In the genomic region with DNA sequence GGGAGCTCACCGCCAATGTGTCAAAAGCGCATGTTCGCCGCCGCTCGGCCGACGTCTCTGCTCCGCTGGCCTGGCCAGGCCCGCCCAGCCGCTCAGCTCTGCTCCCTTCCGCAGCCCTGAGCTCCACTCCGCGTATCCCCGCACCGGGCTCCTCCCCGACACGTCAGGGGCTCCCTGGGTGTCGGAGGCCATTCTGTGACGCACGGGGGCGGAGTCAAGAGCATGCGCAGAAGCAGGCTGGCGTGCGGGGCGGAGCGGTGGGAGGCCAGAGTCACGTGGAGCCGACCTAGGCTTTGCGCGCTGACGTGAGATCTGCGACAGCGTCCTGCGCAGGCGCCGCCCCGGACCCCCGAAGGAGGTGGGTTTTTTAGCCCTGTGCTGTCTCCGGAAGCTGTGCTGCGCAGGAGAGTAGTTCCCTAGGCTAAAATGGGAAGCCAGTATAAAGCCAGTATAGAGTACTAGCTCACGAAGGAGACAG, we compare ENCODE assay signal across 8 mouse cellular contexts. TPM values are rescaled to one million over a fixed set of nuclear protein-coding genes. Genes with fewer than 3 reads are reported as not detected.
A peak's percentile ranks its signal among the peaks of the same experiment; 100 is the strongest.
DNase-seq lines count a peak whose midpoint lies in the region; ATAC-seq lines count a peak whose summit lies in the region.

No protein-coding gene starts in this region.

- H3K27me3 ChIP-seq in hindbrain, embryonic 12.5 days: peaks cover 8% of the 10 kb centered on the region; the same call in 1 of the 2 replicates

- peak overlapping the region; percentile 98 for H3K4me3 ChIP-seq in hindbrain, embryonic 12.5 days

- peak overlapping the region; percentile 94 for H3K9ac ChIP-seq in hindbrain, embryonic 12.5 days

- whole genome bisulfite sequencing in hindbrain, embryonic 12.5 days: under 1% methylated on average over 42 of the region's 42 CpGs

- no peaks in the 10 kb centered on the region for H3K9me3 ChIP-seq in hindbrain, embryonic 12.5 days (replicated peaks)

- peak overlapping the region; percentile 95 for H3K27ac ChIP-seq in hindbrain, embryonic 12.5 days

- H3K4me2 ChIP-seq in hindbrain, embryonic 12.5 days (replicated peaks): peak overlapping the region; percentile 76

- peak; percentile 100 for ATAC-seq in hindbrain, embryonic 12.5 days (ENCODE audit: low FRiP score)

- peak; percentile 99 for DNase-seq in MN1 (ENCODE audit: low spot score)
- peak; percentile 99 for DNase-seq in cerebellum, adult 9-10 months
- DNase-seq in frontal cortex, adult 2 months (ENCODE audit: extremely low spot score in 1 of 2, low spot score in 1 of 2): peak; percentile 98 to 100
- peak; percentile 99 to 100 for DNase-seq in layer of hippocampus, postnatal 14 days (ENCODE audit: low spot score in 2 of 2)
- peak; percentile 100 for DNase-seq in lung, postnatal 14 days
- DNase-seq in retina, adult 2 months (ENCODE audit: low read depth, low spot score): peak; percentile 97
- DNase-seq in thymus, postnatal 36 days: peak; percentile 100

- no peaks in the 10 kb centered on the region for H3K36me3 ChIP-seq in hindbrain, embryonic 12.5 days

- H3K4me1 ChIP-seq in hindbrain, embryonic 12.5 days: peaks cover 31% of the 10 kb centered on the region

RNA-seq across cellular contexts. Expression of gene Ndel1, which starts 18.7 kb away (rescaled TPM):
- polyA plus RNA-seq in frontal cortex, adult 2 months (2012; rRNA removed): 99.0 and 114 TPM in 2 replicates
- 76.2 and 77.1 TPM in 2 replicates for polyA plus RNA-seq in hindbrain, embryonic 12.5 days (2016; fragmentation: Nextera tagmentation; extraction: Ambion mirVana)
- 10 to 100 TPM; 85.1 to 93.1 TPM for total RNA-seq in layer of hippocampus, postnatal 14 days (2021)

RNA-seq across cellular contexts. Expression of gene Rnf222, which starts 35.4 kb away (rescaled TPM):
- polyA plus RNA-seq in frontal cortex, adult 2 months (2012; rRNA removed): 0.02 TPM in 1 of 2 replicates, not detected in the other
- 0.07 TPM in 1 of 2 replicates, not detected in the other for polyA plus RNA-seq in hindbrain, embryonic 12.5 days (2016; fragmentation: Nextera tagmentation; extraction: Ambion mirVana)
- total RNA-seq in layer of hippocampus, postnatal 14 days (2021): not detected

RNA-seq across cellular contexts. Expression of gene Rpl26, which starts 48.4 kb away (rescaled TPM):
- 1,561 and 1,707 TPM in 2 replicates for polyA plus RNA-seq in frontal cortex, adult 2 months (2012; rRNA removed)
- 624 and 749 TPM in 2 replicates for polyA plus RNA-seq in hindbrain, embryonic 12.5 days (2016; fragmentation: Nextera tagmentation; extraction: Ambion mirVana)
- 100 to 1,000 TPM; 611 to 652 TPM for total RNA-seq in layer of hippocampus, postnatal 14 days (2021)

Comparison
In these comparisons a context has a peak if more than half of its experiments do, and no peak if none do; other contexts are left out.
1. Peak in every context shown above with its lines: DNase-seq, ATAC-seq, H3K4me3 ChIP-seq and H3K27ac ChIP-seq.